Mouse (Mus musculus): ENCODE measurements around the gene B2m.
A peak's percentile ranks its signal among the peaks of the same experiment; 100 is the strongest.
"Not testable (repeated sequence)": the region's sequence is repeated elsewhere in the genome, so short reads cannot be mapped to it uniquely, and the experiment has no call there.

B2m gene

DNA sequence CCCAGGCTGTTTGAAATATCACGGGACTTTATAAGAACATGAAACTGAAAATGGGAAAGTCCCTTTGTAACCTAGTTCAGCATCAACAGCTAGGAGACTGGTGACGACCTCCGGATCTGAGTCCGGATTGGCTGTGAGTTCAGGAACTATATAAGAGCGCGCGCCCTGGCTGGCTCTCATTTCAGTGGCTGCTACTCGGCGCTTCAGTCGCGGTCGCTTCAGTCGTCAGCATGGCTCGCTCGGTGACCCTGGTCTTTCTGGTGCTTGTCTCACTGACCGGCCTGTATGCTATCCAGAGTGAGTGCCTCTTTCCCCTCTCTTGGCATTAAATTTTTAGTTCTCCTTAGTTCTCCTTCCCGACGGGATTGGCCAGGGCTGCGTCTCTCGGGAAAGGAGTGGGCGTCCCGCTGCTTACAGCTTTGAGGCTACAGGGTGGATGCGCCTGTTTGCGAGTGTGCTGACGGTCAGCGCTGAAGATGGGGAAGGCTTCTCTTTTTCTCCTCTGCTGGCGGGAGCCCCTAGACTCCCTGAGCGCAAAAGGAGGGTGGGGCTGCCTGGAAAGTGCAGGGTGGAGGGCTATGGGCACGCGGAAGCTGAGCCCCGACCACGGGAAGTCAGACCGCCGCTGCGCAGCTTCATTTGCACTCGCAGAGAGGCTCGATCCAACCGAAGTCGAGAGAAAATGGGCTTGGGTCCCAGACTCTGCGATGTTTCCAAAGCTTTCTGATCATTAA lies at the start of gene B2m:
B2m (plus strand) TSS at position 179 of the 734 bp plus-strand sequence.
- peak; percentile 96 to 97 for DNase-seq (ENCODE audit: low read depth in 2 of 2, low spot score in 2 of 2)

DNA sequence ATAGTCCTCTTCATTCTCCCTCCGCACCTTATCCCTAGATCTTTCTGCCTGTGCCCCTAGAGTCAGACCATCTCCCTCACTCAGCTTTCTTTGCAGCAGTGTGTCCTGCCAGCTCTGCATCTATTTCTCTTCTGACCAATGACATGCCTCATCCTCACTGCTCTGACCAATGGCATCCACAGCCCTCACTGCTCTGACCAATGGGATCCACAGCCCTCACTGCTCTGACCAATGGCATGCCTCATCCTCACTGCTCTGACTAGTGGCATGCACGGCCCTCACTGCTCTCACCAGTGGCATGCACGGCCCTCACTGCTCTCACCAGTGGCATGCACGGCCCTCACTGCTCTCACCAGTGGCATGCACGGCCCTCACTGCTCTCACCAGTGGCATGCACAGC lies 49.8 kb upstream of the B2m start:
- DNase-seq (ENCODE audit: low read depth in 2 of 2, low spot score in 2 of 2), result not testable (repeated sequence)

- DNase-seq (ENCODE audit: low read depth in 2 of 2, low spot score in 2 of 2), result peak; percentile 21 to 37
These were observed 45.4 kb upstream of the B2m start for GRCm38 (mm10) chr2:122102070-122102469.

- no peak for DNase-seq (ENCODE audit: low read depth in 2 of 2, low spot score in 2 of 2)
These were observed 39.4 kb upstream of the B2m start for GRCm38 (mm10) chr2:122108101-122108500.

DNA sequence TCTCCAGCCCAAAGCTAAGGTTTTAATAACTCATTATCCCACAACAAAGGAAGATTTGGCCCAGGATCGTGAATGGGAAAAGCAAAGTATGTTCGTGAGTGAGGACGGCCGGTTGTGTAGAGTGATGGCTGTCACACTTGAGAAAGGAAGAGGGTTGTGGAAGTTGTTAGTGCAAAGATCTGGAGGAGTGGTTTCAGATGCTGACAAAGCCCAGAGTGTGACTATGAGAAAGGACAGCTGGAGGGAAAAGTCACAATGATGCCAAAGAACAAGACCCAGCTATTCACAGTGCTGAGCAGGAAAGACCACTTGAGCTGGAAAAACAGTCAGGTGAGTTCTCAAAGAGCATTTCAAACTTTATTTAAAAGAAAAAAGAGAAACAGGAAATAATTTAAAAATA lies 37.8 kb upstream of the B2m start:
- DNase-seq (ENCODE audit: low read depth in 2 of 2, low spot score in 2 of 2), result no peak

- no peak for DNase-seq (ENCODE audit: low read depth in 2 of 2, low spot score in 2 of 2)
These were observed 30.6 kb upstream of the B2m start for GRCm38 (mm10) chr2:122116888-122117287.

DNA sequence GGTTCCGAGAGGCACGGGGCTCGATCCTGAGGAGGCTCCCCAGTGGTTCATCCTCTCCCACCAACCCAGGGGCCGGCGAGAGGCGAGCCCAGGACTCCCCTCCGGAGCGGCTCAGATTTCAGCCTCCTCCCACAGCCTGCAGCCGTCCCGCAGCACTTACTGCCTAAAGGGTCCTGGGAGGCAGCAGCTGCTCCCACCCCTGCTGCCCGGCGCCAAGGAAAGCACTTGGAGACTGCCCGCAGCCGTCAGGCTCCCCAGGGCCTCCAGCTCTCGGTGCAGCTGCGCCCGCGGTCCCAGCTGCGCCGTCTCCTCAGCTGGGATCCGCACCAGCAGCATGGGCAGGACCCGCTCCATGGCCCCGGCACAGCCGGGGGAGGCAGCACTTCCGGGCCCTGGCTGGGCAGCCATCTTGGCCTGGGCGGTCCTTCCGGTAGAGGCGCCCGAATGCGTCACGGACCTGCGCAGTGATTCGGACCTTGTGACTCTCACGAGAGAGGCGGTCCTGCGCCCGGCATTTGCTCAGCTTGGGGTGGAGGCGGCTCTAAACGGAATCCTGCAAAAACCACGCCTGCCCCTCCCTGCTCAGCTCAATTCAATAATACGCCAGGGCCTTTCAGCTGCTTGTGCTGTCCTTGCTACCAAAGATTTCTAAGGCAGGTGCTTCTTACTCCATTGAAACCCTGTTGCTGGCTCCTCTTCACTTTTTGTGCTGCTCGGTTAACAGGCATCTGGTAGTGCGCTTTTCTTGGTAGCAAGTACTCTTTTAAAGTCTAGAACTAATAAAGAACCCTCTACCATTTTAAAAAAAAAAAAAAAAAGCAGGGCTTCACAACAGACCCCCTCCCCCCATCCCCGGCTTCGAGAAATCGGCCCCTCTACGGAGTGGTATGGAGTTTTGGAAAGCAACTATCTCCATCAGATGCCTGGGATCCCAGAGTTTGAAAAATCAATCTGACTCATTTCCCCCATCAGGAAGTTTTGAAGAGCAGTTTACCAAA lies 29.2 kb upstream of the B2m start, which contains the start of gene Spg11:
Spg11 (minus strand) TSS at position 426 of the 998 bp plus-strand sequence.
- DNase-seq (ENCODE audit: low read depth in 2 of 2, low spot score in 2 of 2), result peak; percentile 98

GRCm38 (mm10) chr2:122125680-122126572 lies 21.6 kb upstream of the B2m start:
- peak; percentile 35 to 48 for DNase-seq (ENCODE audit: low read depth in 2 of 2, low spot score in 2 of 2)

- DNase-seq (ENCODE audit: low read depth in 2 of 2, low spot score in 2 of 2), result no peak
These were observed 20.6 kb upstream of the B2m start for GRCm38 (mm10) chr2:122126765-122127347.

GRCm38 (mm10) chr2:122127635-122128034 lies 19.9 kb upstream of the B2m start:
- DNase-seq (ENCODE audit: low read depth in 2 of 2, low spot score in 2 of 2), result no peak

GRCm38 (mm10) chr2:122132078-122132477 lies 15.4 kb upstream of the B2m start:
- no peak for DNase-seq (ENCODE audit: low read depth in 2 of 2, low spot score in 2 of 2)

GRCm38 (mm10) chr2:122132618-122133017 lies 14.9 kb upstream of the B2m start:
- DNase-seq (ENCODE audit: low read depth in 2 of 2, low spot score in 2 of 2), result no peak

DNA sequence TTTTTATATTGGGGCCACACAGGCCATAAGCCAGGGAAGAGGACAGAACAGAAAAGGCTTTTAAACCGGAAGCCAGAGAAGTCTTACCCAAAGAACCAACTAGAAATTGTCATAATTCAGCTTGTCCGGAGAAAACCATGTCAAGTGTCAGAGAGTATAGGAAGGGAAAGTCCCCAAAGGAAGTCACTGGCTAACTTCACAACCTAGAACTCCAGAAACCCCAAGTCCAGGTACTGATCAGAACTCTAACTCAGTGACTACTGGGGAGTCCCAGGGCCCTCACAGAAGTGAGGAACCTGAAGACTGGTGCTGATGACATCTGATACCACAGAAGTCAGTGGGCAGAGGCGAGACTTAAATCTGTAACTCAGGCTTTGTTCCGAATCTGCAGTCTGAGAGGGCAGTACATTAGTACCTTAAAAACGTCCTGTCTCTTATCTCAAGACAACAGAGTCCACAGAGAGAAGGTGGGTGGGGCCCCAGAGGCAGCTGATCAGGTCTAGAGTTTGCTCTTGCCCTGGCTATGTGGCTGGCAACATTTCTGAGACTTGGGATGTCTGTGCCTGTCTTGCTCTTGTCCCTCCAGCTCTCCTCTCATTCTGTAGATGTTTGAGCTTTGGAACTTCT lies 9.5 kb upstream of the B2m start:
- DNase-seq (ENCODE audit: low read depth in 2 of 2, low spot score in 2 of 2), result no peak

- DNase-seq (ENCODE audit: low read depth in 2 of 2, low spot score in 2 of 2), result no peak
These were observed 6.7 kb upstream of the B2m start for GRCm38 (mm10) chr2:122140815-122141214.

GRCm38 (mm10) chr2:122141332-122141967 lies 6.0 kb upstream of the B2m start:
- no peak for DNase-seq (ENCODE audit: low read depth in 2 of 2, low spot score in 2 of 2)

- no peak for DNase-seq (ENCODE audit: low read depth in 2 of 2, low spot score in 2 of 2)
These were observed 4.4 kb upstream of the B2m start for GRCm38 (mm10) chr2:122143111-122143510.

DNA sequence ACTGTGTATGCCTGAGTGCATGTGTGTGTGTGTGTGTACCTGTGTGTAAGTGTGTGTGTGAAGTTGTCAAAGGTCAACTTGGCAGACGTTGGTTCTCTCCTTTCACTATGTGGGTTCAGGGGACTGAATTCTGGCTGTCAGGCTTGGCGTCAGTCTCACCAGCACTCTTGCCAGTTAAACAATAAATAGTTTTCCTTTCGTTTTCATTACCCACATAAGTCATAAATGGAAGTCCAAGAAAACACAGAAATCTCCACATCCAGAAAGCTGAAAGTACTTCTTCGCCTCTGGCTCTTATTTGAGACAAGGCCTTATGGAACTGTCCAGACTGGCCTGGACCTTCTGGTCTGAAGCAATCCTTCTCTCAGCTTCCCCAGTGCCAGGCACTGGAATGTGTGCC lies 1.7 kb upstream of the B2m start:
- no peak for DNase-seq (ENCODE audit: low read depth in 2 of 2, low spot score in 2 of 2)

- DNase-seq (ENCODE audit: low read depth in 2 of 2, low spot score in 2 of 2), result no peak
These were observed 799 bp upstream of the B2m start for GRCm38 (mm10) chr2:122146687-122147086.

GRCm38 (mm10) chr2:122148242-122148917 lies 894 bp downstream of the B2m start:
- peak; percentile 69 to 72 for DNase-seq (ENCODE audit: low read depth in 2 of 2, low spot score in 2 of 2)

Data from CD8-positive naive resting alpha-beta T cell, adult 2 months (primary cell).